Mouse (Mus musculus) forebrain, embryonic 12.5 days (tissue): Measurements from ENCODE around the gene Ttc9b. TPM values are rescaled to one million over a fixed set of nuclear protein-coding genes. Genes with fewer than 3 reads are reported as not detected.

Source experiments
- polyA plus RNA-seq: library from polyadenylated mRNA; unstranded; fragments of >200 nt; fragmentation: Nextera tagmentation; extraction: Ambion mirVana; gene quantifications from 2 replicates; pipeline ENCODE4 v1.2.1, GENCODE M21; 2016

The Ttc9b gene
- polyA plus RNA-seq, 1 experiment from 2014 or later = 21.4 TPM

Other genes starting within 250 kb of the Ttc9b start
- 0.47 and 1.3 TPM in 2 replicates for gene Sptbn4, start 206.2 kb upstream of the Ttc9b start, polyA plus RNA-seq
- gene Blvrb, start 205.9 kb upstream of the Ttc9b start, polyA plus RNA-seq = 18.1 and 22.2 TPM in 2 replicates
- gene Sertad3, start 180.1 kb upstream of the Ttc9b start, polyA plus RNA-seq = 20.0 and 21.9 TPM in 2 replicates
- gene Sertad1, start 167.0 kb upstream of the Ttc9b start, polyA plus RNA-seq = 12.9 and 13.1 TPM in 2 replicates
- 2.9 and 3.5 TPM in 2 replicates for gene Prx, start 154.6 kb upstream of the Ttc9b start, polyA plus RNA-seq
- 0.26 and 0.57 TPM in 2 replicates for gene Hipk4, start 130.6 kb upstream of the Ttc9b start, polyA plus RNA-seq
- gene Pld3, start 100.7 kb upstream of the Ttc9b start, polyA plus RNA-seq = 58.1 and 58.2 TPM in 2 replicates
- gene 2310022A10Rik, start 100.7 kb upstream of the Ttc9b start, polyA plus RNA-seq = 38.7 and 39.6 TPM in 2 replicates
- 81.2 and 84.6 TPM in 2 replicates for gene Akt2, start 62.4 kb upstream of the Ttc9b start, polyA plus RNA-seq
- 15.4 and 16.2 TPM in 2 replicates for gene Map3k10, start 20.7 kb downstream of the Ttc9b start, polyA plus RNA-seq
- 9.6 and 10.1 TPM in 2 replicates for gene Zfp607b, start 35.4 kb downstream of the Ttc9b start, polyA plus RNA-seq
- gene Zfp60, start 77.5 kb downstream of the Ttc9b start, polyA plus RNA-seq = 108 and 118 TPM in 2 replicates
- 2.7 and 3.2 TPM in 2 replicates for gene Zfp626, start 153.3 kb downstream of the Ttc9b start, polyA plus RNA-seq
- 11.7 TPM in 2 replicates for gene Zfp59, start 184.7 kb downstream of the Ttc9b start, polyA plus RNA-seq
- gene Zfp607a, start 203.6 kb downstream of the Ttc9b start, polyA plus RNA-seq = 3.5 and 3.6 TPM in 2 replicates